Mouse (Mus musculus) left cerebral cortex, postnatal 10 days (tissue): ENCODE measurements around the gene Nt5c1a. TPM values are rescaled to one million over a fixed set of nuclear protein-coding genes. Genes with fewer than 3 reads are reported as not detected.

Experiments
- DNase-seq, 2 experiments: peaks; one replicate each; pipeline ENCODE4 v3.0.0; 2021 to 2022; ENCODE audit warnings: low spot score in 2 of 2, mixed read lengths in 1 of 2; ENCODE audit errors: extremely low spot score in 1 of 2
- intact Hi-C: fragments of 180-260 bp; cut with DNase I; formaldehyde crosslinking; loops from one replicate; pipeline ENCODE4 v1.15.1; 2025
- total RNA-seq, 2 experiments: library from RNA; stranded (reverse); gene quantifications; 2 replicates each; pipeline ENCODE4 v1.2.3; 2021

Gene Nt5c1a
- total RNA-seq, 2 experiments from 2014 or later = 8.2 to 8.6 TPM

DNA sequence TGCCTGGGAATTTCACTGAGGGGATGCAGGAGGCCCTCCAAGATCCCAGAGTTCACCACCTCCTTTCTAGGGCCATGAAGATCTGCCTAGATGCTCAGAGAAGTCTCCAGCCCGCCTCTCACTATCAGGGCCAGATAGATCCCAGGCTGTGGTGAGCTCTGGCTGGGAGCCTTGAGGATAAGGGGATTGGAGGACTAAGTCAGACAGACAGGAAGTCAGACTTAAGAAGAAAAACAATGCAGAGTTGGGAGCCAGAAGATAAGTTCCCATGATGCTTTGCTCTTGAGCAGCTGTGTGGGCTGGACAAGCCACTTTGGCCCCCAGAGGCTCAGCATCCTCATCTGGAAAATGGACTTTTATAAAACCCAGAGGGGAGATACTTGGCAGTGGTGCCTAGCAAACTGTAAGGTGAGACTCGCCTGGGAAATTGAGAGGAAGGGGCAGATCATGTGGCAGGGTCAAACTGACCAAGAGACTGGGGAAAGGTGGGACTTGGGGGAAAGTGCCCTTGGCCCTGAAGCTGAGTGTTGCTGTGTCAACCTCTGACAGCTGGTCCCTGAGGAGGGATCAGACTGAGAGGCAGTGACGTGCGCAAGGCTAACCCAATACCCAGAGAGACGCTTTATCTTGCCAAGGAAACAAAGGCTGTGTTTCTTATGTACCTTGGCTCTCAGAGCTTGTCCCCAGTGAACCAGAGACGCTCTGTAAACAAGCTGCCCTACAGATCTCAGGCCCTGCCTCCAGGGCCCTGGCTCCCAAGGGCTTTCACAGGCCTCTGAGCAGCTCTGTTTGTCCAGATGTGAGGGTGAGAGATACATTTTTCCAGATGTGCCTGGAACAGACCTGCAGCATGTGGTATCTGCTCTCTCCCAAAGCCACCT, 36.3 kb downstream of the Nt5c1a start:
- intact Hi-C loops = no loop called here
- DNase-seq = no peak

DNA sequence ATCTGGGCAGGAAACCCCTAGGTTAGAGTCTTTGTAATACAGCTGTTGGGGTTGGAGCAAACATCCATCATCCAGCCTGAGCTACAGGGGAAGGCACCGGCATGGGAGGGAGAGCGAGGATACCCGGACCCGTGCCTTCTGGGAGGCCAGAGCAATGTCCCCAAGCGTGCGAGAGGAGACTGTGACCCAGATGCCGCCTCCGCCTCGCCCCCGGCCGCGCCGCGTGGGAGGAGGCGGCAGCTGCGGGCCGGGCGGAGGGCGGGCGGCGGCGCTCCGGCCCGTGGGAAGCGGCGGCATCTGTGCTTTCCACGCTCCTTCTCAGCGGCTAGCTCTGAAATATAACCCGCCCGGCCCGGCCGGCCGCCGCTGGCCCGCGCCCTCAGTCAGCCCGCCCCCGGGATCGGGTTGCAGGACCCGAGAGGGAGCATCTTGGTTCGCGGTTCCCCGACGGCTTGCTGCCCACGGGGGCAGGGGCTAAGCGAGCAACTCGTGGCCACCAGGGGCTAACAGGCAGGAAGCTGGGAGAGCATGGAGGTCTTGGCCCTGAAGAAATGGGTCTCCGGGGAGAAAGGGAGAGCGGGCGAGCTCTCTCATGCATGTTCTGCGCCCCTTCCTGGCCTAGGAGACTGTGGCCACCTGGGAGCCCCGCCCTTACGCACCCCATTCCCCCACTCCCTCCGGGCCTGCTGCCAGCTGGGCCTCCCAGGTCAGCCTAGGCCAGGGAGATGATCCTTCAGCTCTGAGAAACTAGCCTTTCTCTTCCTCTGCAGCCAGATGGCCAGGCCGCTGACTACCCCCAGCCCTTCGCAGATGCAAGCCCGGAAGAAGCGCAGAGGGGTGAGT, 38.3 kb downstream of the Nt5c1a start:
- intact Hi-C loops = no loop called here
- peak in 1 of 2 experiments; percentile 87 for DNase-seq

DNA sequence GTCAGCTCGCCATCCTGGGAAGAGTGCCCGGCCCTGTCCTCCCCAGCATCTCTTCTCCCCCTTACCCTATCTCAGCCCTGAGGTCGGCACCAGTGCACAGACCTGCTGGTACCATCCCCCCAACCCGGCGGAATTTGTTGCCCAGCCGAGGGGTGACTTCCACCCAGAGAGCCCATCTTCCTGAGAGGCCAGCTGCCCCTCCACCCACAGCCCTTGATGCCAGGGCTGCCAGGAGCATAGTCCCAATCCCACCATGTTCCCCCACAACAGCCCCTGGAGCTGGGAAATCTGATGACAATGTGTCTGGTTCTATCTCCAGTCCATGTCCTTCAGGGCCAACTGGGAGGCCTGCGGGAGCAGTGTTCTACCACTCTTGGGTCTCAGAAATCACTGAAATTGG, 44.9 kb downstream of the Nt5c1a start:
- no peak for DNase-seq
- intact Hi-C loops = no loop called here

DNA sequence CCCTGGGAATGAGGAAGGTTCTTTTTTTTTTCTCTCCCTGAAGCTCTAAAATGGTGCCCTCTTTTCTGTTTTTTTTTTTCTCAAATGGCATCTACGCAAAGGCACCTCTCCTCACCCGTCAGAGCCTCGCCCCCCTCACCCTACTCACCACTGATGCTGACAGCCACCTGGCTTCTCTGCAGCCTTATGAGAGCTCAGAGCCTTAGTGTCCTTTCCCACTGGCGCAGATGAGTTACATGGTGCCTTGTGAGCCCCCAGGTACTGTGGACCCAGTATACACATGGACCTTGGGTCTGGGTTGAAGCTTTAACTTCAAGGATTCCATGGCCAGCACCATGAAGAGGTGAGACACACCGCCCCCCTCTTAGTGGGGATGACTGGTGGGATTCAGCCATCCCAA, 45.3 kb downstream of the Nt5c1a start:
- intact Hi-C loops = no loop called here
- DNase-seq = no peak

DNA sequence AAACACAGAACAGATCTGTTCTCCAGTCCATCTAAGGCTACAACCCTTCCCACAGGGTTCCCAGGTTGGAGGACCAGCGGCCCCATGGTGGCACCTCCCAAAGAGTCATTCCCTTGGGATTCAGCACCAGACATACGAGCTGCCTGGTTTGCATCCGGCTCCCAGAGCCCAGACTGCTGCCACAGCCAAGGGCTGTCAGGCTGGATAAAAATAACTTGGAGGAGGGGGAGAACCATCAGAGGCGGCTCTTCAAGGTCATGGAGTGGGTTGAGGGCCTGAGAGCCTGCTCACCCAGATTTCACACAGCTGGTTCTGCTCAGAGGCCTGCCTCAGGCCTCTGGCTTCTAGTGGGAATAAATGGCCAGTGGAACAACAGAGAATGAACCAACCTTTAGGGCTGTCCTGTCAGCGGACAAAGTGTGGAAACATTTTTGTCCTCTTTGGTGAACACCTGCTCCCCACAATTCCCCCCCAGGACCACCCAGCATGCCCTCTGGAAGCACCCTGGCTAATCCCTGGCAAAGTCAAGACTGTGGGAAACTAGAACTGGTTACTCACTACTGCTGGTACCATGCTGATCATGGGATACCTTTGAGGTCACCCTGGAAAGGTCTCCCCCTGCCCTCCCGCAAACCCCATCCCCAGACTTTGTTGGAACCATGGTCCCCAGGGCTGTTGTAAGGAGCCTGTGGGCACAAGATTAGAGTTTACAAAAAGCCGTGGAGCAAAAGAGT, 46.0 kb downstream of the Nt5c1a start:
- intact Hi-C loops = no loop called here
- DNase-seq = peak in 1 of 2 experiments; percentile 59

DNA sequence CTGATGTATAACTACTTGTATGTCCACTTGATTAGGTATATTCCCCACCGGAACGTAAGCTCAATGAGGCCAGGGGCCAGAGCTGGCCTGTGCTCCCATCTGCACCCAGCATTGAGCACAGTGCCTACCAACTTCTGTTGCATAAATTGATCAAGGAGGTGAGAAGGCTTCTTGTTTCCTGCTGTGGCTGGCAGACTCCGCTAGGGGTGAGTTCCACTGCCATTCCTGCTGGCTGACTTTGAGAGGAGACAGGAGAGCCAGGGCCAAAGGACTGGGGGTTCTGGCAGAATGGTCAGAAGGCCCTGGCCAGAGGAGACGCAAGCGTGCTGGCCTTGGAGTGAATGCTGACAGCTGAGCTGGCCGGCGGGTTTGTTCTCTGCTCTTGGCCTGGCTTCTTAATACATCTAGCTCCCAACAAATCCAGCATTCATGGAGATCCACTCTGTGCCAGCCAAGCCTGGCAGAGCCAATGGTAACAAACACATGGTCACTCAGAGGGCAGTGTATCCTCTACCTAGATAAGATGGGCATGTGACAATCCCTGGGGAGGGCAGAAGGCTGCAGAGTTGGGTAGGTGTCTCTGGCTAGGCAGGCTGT, 47.8 kb downstream of the Nt5c1a start:
- DNase-seq = peak; percentile 71 to 76
- intact Hi-C loops = no loop called here

DNA sequence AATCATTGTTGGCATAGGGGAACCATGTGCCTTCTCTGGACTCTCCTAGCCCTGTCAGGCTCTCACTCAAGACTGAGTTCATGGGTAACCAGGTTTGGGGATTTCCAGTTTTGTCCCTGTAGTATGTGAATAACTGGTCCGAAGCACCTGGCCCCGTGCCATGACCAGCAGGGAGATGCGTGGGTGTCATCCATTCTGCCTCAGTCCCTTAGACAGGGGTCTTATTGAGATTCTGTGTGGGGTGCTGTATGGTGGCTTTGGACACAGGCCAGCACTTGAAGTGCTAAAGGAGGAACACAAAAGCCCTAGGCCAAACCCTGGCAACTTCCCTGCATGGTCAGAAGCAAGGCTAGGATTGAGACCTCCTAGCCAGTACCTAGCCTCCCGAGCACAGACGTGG, 50.9 kb downstream of the Nt5c1a start:
- intact Hi-C loops = loop anchor here (5.0 kb wide), 1 partner anchor 95 kb away; no protein-coding TSS in a partner anchor
- peak in 1 of 2 experiments; percentile 71 for DNase-seq

DNA sequence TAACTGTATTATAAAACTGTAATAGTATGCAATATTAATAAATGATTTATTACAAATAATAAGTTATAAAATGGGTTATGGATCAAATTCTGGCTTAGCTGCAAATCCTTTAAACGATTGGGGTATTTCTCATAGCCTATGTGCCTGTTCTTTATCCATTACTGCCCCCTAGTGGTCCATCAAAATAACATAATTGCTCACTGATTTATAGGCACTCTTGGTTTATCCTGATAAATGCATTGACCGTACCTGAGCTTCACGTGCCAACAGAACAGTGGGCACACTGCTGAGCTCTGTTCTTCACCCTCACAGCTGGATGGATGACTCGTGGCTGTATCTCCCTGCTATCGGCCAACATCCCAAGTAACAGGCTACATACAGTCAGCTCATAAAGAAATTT, 53.3 kb downstream of the Nt5c1a start:
- DNase-seq = peak in 1 of 2 experiments; percentile 56
- intact Hi-C loops = loop anchor here (2.0 to 5.0 kb wide), 2 partner anchors 36 to 97 kb away; no protein-coding TSS in a partner anchor

DNA sequence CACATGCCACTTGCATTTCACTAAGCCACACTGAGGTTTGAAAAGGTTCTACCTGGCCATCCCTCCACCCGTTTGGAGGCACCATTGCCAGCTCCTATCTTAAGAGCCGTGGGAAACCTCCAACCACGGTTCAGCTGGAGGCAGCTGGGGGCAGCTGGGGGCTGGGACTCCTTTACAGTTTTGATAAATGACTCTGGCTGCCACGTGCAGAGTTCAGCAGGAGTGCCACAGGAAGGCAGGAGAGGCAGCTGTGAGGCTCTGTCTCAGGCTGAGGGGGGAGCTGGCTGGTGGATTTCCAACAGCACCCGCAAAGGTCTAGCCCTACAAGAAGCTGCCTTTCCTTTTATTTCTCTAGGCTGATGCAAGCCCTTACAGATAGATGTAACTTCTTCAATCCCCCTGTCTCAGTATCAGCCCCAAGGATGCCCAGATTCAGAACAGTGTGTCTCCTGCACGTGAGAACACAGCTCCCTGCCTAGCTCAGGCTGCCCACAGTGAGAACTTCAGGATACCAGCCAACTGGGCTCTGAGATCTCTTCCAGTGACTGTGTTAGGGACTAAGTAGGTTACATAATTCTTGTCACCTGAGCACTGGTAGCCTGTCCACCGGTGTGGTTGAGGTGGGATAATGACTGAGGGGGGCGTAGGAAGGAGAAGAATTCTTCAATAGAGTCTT, 58.9 kb downstream of the Nt5c1a start:
- DNase-seq = no peak
- intact Hi-C loops = no loop called here

DNA sequence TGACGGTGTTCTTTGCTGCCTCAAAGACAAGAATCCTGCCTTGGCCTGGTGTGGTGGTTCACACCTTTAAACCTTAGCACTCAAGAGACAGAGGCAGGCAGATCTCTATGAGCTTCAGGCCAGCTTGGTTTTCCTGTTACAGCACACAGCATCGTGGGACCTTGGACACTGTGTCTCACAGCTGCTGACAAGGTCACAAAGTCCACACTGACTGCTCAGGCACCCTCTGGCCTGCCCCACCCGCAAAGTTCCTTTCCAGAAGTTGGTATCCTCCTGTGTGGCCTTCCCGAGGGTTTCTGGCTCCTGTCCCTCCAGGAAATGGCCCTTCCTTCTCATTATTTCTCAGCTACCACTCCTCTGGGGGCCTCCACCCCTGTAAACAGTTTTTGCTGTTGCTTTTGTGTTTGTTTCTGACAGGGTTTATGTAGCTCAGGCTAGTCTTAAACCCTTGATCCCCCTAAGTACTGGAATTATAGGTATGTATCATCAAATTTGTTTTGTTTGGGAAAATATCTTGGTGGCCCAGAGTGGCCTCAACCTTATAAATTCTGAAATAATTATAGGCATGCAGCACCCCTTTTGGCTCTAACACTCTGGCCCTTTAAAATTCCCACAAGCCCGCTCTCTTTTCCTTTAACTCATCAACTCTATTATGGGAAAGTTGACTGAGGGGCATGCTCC, 60.6 kb downstream of the Nt5c1a start, which contains the start of gene Pabpc4:
Gene Pabpc4, plus strand, starts transcription at position 631 of the 681 bp plus-strand sequence.
- DNase-seq = no peak
- intact Hi-C loops = no loop called here

Other genes with a start within 250 kb of the Nt5c1a start
- 10 to 100 TPM; 47.0 to 58.6 TPM for gene Mfsd2a, start 240.3 kb upstream of the Nt5c1a start, total RNA-seq
- gene Mycl, start 205.9 kb upstream of the Nt5c1a start, total RNA-seq = 10 to 100 TPM; 35.0 to 39.2 TPM
- gene Trit1, start 184.9 kb upstream of the Nt5c1a start, total RNA-seq = 10 to 100 TPM; 21.4 to 26.6 TPM
- gene Bmp8b, start 96.3 kb upstream of the Nt5c1a start, total RNA-seq = under 1 TPM; 0.26 to 0.54 TPM
- under 1 TPM in 1 of 2 experiments, not detected in 1; 0.53 TPM for gene Oxct2b, start 85.2 kb upstream of the Nt5c1a start, total RNA-seq
- 10 to 100 TPM; 18.8 to 22.7 TPM for gene Ppie, start 61.6 kb upstream of the Nt5c1a start, total RNA-seq
- 100 to 1,000 TPM; 234 to 238 TPM for gene Hpcal4, start 18.3 kb upstream of the Nt5c1a start, total RNA-seq
- gene Heyl, start 32.1 kb downstream of the Nt5c1a start, total RNA-seq = 1 to 10 TPM; 6.6 to 7.2 TPM
- gene Pabpc4, start 60.8 kb downstream of the Nt5c1a start, total RNA-seq = 10 to 100 TPM; 42.4 to 47.5 TPM
- gene Oxct2a, start 122.1 kb downstream of the Nt5c1a start, total RNA-seq = not detected
- gene Bmp8a, start 141.7 kb downstream of the Nt5c1a start, total RNA-seq = under 1 TPM in 1 of 2 experiments, not detected in 1; 0.13 TPM